Mouse (Mus musculus): ENCODE results near the gene Cdc42bpg. TPM values are rescaled to one million over a fixed set of nuclear protein-coding genes. Genes with fewer than 3 reads are reported as not detected.
A peak's percentile ranks its signal among the peaks of the same experiment; 100 is the strongest.

The Cdc42bpg gene
- polyA plus RNA-seq, 1 experiment from 2014 or later = 0.12 TPM

GRCm38 (mm10) chr19:6354030-6354429, 47.8 kb downstream of the Cdc42bpg start:
- Histone ChIP-seq H3K27ac (replicated peaks) (no peak overlapping the region; the same call in 1 of the 2 replicates), H3K4me1 (peaks cover 26% of the 10 kb centered on the region), H3K36me3 (replicated peaks) (peaks cover 34% of the 10 kb centered on the region), H3K4me3 (no peak overlapping the region), H3K27me3 (replicated peaks; ENCODE audit: low read depth, poor library complexity, severe bottlenecking) (no peaks in the 10 kb centered on the region), H3K9me3 (no peaks in the 10 kb centered on the region)
- WGBS = 85% methylated on average over 7 of the region's 7 CpGs
- no peak for DNase-seq (ENCODE audit: low spot score)

- H3K9me3 ChIP-seq = no peaks in the 10 kb centered on the region
- no peak overlapping the region for H3K4me3 ChIP-seq
- no peak overlapping the region for H3K27ac ChIP-seq (replicated peaks)
- no peak for DNase-seq (ENCODE audit: low spot score)
- WGBS = 89% methylated on average over 3 of the region's 3 CpGs
- H3K4me1 ChIP-seq = peaks cover 24% of the 10 kb centered on the region
- H3K27me3 ChIP-seq (replicated peaks; ENCODE audit: low read depth, poor library complexity, severe bottlenecking) = no peaks in the 10 kb centered on the region
- peaks cover 27% of the 10 kb centered on the region for H3K36me3 ChIP-seq (replicated peaks)
Observed at GRCm38 (mm10) chr19:6361291-6361690, 55.0 kb downstream of the Cdc42bpg start.

- no peak for DNase-seq (ENCODE audit: low spot score)
- Histone ChIP-seq H3K27ac (replicated peaks) (peak overlapping the region; percentile 99), H3K27me3 (replicated peaks; ENCODE audit: low read depth, poor library complexity, severe bottlenecking) (no peaks in the 10 kb centered on the region), H3K36me3 (replicated peaks) (peaks cover 45% of the 10 kb centered on the region), H3K4me1 (peaks cover 31% of the 10 kb centered on the region), H3K4me3 (peak overlapping the region; percentile 95), H3K9me3 (no peaks in the 10 kb centered on the region)
- 2% methylated on average over 11 of the region's 11 CpGs for WGBS
Observed at GRCm38 (mm10) chr19:6363091-6363410, 56.8 kb downstream of the Cdc42bpg start.

- H3K36me3 ChIP-seq (replicated peaks) = peaks cover 51% of the 10 kb centered on the region
- no peaks in the 10 kb centered on the region for H3K27me3 ChIP-seq (replicated peaks; ENCODE audit: low read depth, poor library complexity, severe bottlenecking)
- H3K9me3 ChIP-seq = no peaks in the 10 kb centered on the region
- H3K27ac ChIP-seq (replicated peaks) = peak within 1 kb of the TSS; percentile 99
- peak within 1 kb of the TSS; percentile 95 for H3K4me3 ChIP-seq
- under 1% methylated on average over 85 of the region's 85 CpGs for WGBS
- DNase-seq (ENCODE audit: low spot score) = peak; percentile 100
- peaks cover 31% of the 10 kb centered on the region for H3K4me1 ChIP-seq
Observed at GRCm38 (mm10) chr19:6363411-6364240, 57.4 kb downstream of the Cdc42bpg start, which contains the start of gene Sf1. Gene Sf1, plus strand, starts transcription at chr19:6363690.

GRCm38 (mm10) chr19:6364317-6364725, 58.1 kb downstream of the Cdc42bpg start:
- Histone ChIP-seq H3K4me1 (peaks cover 31% of the 10 kb centered on the region), H3K36me3 (replicated peaks) (peaks cover 58% of the 10 kb centered on the region), H3K4me3 (peak overlapping the region; percentile 95), H3K27me3 (replicated peaks; ENCODE audit: low read depth, poor library complexity, severe bottlenecking) (no peaks in the 10 kb centered on the region), H3K27ac (replicated peaks) (peak overlapping the region; percentile 99), H3K9me3 (no peaks in the 10 kb centered on the region)
- DNase-seq (ENCODE audit: low spot score) = peak; percentile 91
- under 1% methylated on average over 55 of the region's 55 CpGs for WGBS

GRCm38 (mm10) chr19:6364842-6365241, 58.6 kb downstream of the Cdc42bpg start:
- WGBS = 8% methylated on average over 2 of the region's 2 CpGs
- peaks cover 31% of the 10 kb centered on the region for H3K4me1 ChIP-seq
- no peak for DNase-seq (ENCODE audit: low spot score)
- H3K36me3 ChIP-seq (replicated peaks) = peaks cover 63% of the 10 kb centered on the region
- peak overlapping the region; percentile 99 for H3K27ac ChIP-seq (replicated peaks)
- H3K27me3 ChIP-seq (replicated peaks; ENCODE audit: low read depth, poor library complexity, severe bottlenecking) = no peaks in the 10 kb centered on the region
- H3K4me3 ChIP-seq = peak overlapping the region; percentile 95
- no peaks in the 10 kb centered on the region for H3K9me3 ChIP-seq

- 96% methylated on average over 2 of the region's 2 CpGs for WGBS
- no peak overlapping the region for H3K4me3 ChIP-seq
- H3K4me1 ChIP-seq = peaks cover 16% of the 10 kb centered on the region
- H3K9me3 ChIP-seq = no peaks in the 10 kb centered on the region
- peaks cover 100% of the 10 kb centered on the region for H3K36me3 ChIP-seq (replicated peaks)
- no peak for DNase-seq (ENCODE audit: low spot score)
- H3K27ac ChIP-seq (replicated peaks) = no peak overlapping the region
- no peaks in the 10 kb centered on the region for H3K27me3 ChIP-seq (replicated peaks; ENCODE audit: low read depth, poor library complexity, severe bottlenecking)
Observed at GRCm38 (mm10) chr19:6370175-6370574, 63.9 kb downstream of the Cdc42bpg start.

- Histone ChIP-seq H3K27me3 (replicated peaks; ENCODE audit: low read depth, poor library complexity, severe bottlenecking) (no peaks in the 10 kb centered on the region), H3K36me3 (replicated peaks) (peaks cover 100% of the 10 kb centered on the region), H3K4me3 (no peak overlapping the region), H3K4me1 (no peaks in the 10 kb centered on the region), H3K9me3 (no peaks in the 10 kb centered on the region), H3K27ac (replicated peaks) (no peak overlapping the region)
- whole genome bisulfite sequencing = 97% methylated on average over 3 of the region's 3 CpGs
- no peak for DNase-seq (ENCODE audit: low spot score)
Observed at GRCm38 (mm10) chr19:6372433-6372832, 66.2 kb downstream of the Cdc42bpg start.

- Histone ChIP-seq H3K9me3 (no peaks in the 10 kb centered on the region), H3K27me3 (replicated peaks; ENCODE audit: low read depth, poor library complexity, severe bottlenecking) (no peaks in the 10 kb centered on the region), H3K4me3 (no peak overlapping the region), H3K36me3 (replicated peaks) (peaks cover 100% of the 10 kb centered on the region), H3K27ac (replicated peaks) (no peak overlapping the region), H3K4me1 (no peaks in the 10 kb centered on the region)
- DNase-seq (ENCODE audit: low spot score) = peak; percentile 80
- WGBS = 74% methylated on average over 12 of the region's 12 CpGs
Observed at GRCm38 (mm10) chr19:6373539-6374400, 67.5 kb downstream of the Cdc42bpg start.

- Histone ChIP-seq H3K36me3 (replicated peaks) (peaks cover 100% of the 10 kb centered on the region), H3K4me3 (no peak overlapping the region), H3K9me3 (no peaks in the 10 kb centered on the region), H3K27ac (replicated peaks) (no peak overlapping the region), H3K27me3 (replicated peaks; ENCODE audit: low read depth, poor library complexity, severe bottlenecking) (no peaks in the 10 kb centered on the region), H3K4me1 (no peaks in the 10 kb centered on the region)
- 98% methylated on average over 10 of the region's 10 CpGs for WGBS
- DNase-seq (ENCODE audit: low spot score) = no peak
Observed at GRCm38 (mm10) chr19:6374571-6374970, 68.3 kb downstream of the Cdc42bpg start.
